ENCODE assay signal across 20 mouse cellular contexts in genomic region chr13:67742941-67743340, GRCm38 (mm10).
"Had no signal": no experiment of that assay in that cellular context is flagged by ENCODE, and none has a peak within 500 bp of the region (broad histone marks: within the 10 kb centered on the region; RNA-seq: fewer than 3 reads in every experiment).

No protein-coding gene starts in this region.

- H3K4me1 ChIP-seq: lung, embryonic 15.5 days; midbrain, embryonic 10.5 days; midbrain, embryonic 12.5 days; neural tube, embryonic 13.5 days; neural tube, embryonic 15.5 days had no signal

- H3K4me3 ChIP-seq: lung, embryonic 15.5 days; midbrain, embryonic 10.5 days; midbrain, embryonic 12.5 days; myocyte; neural tube, embryonic 13.5 days; neural tube, embryonic 15.5 days had no signal

- DNase-seq: lung, adult 2 months; lung, postnatal 14 days; lung, postnatal 36 days; midbrain, embryonic 14.5 days; retina, postnatal 1 day; right cerebral cortex, adult 18-20 months; right cerebral cortex, postnatal 25 days; right cerebral cortex, postnatal 4 days; spleen, adult 18-20 months; thymus, adult 18-20 months; thymus, postnatal 14 days; thymus, postnatal 36 days had no signal

- H3K27ac ChIP-seq: liver, embryonic 14.5 days; lung, embryonic 15.5 days; macrophage; midbrain, embryonic 10.5 days; midbrain, embryonic 12.5 days; neural tube, embryonic 13.5 days; neural tube, embryonic 15.5 days had no signal

- H3K27me3 ChIP-seq: lung, embryonic 15.5 days; midbrain, embryonic 12.5 days; neural tube, embryonic 13.5 days; neural tube, embryonic 15.5 days had no signal

- H3K9me3 ChIP-seq: lung, embryonic 15.5 days; neural tube, embryonic 13.5 days; neural tube, embryonic 15.5 days had no signal

- H3K9ac ChIP-seq: liver, embryonic 14.5 days; lung, embryonic 15.5 days; midbrain, embryonic 12.5 days; neural tube, embryonic 13.5 days; neural tube, embryonic 15.5 days had no signal
